ENCODE assay signal across 8 mouse cellular contexts in the genomic region with DNA sequence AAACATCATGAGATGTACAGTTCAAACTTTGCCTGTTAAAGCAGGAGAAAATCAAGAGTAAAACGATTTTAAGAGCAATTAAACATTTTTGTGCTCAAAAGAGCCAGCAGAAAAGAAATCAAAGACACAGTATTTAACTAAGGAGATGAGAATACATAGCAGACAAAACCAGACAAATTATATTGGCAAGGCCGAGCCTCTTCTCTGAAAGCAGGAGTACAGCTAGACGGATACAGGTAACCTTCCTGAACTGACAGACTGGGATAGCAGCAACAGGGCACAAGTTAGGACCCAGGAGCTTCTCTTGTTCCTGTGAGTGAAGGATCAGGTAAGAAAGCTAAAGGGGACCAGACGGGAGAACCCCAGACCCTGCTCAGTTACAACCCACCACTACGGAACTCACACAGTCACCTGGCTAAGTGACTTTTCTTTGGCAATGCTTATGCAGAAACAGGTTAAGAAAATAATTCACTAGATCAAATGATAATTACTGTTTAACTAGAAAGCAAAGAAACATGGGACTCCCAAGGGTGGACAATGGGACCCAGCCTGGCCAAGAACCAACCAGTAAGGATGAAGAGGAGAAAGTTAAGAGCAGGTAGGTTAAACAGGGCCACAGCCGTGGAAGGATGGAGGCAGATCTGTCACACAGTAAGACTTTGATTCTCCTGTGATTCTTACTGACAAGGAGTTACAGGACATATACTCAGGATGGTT. TPM values are rescaled to one million over a fixed set of nuclear protein-coding genes. Genes with fewer than 3 reads are reported as not detected.
DNase-seq lines count a peak whose midpoint lies in the region; ATAC-seq and TF ChIP-seq lines count a peak whose summit lies in the region.
"Not testable (repeated sequence)": the region's sequence is repeated elsewhere in the genome, so short reads cannot be mapped to it uniquely, and the experiment has no call there.

No protein-coding gene starts in this region.

- not testable (repeated sequence) for H3K9me3 ChIP-seq in ES-Bruce4 (replicated peaks; ENCODE audit: control insufficient read depth, insufficient read depth, low read length, poor library complexity, severe bottlenecking); forebrain, embryonic 10.5 days; heart, embryonic 12.5 days (replicated peaks); hindbrain, embryonic 16.5 days (ENCODE audit: control insufficient read depth, low read length); kidney, embryonic 15.5 days (replicated peaks); liver, embryonic 11.5 days (ENCODE audit: control insufficient read depth, low read length); midbrain, embryonic 11.5 days (ENCODE audit: control insufficient read depth, low read length); neural tube, embryonic 15.5 days (replicated peaks)

- TF ChIP-seq EP300 in ES-Bruce4 (IDR thresholded peaks at IDR 0.05; ENCODE audit: insufficient read depth, low read depth, low read length) = not testable (repeated sequence)

- peak overlapping the region; percentile 59 for H3K4me2 ChIP-seq in heart, embryonic 12.5 days
- H3K4me2 ChIP-seq in hindbrain, embryonic 16.5 days (ENCODE audit: low read length) = peak overlapping the region; percentile 49
- H3K4me2 ChIP-seq in kidney, embryonic 15.5 days = peak overlapping the region; percentile 51
- peak overlapping the region; percentile 53 for H3K4me2 ChIP-seq in liver, embryonic 11.5 days
- peak overlapping the region; percentile 39 for H3K4me2 ChIP-seq in midbrain, embryonic 11.5 days
- H3K4me2 ChIP-seq in neural tube, embryonic 15.5 days = peak overlapping the region; percentile 52

- H3K4me1 ChIP-seq in ES-Bruce4 (ENCODE audit: control insufficient read depth, insufficient read depth, low read length); forebrain, embryonic 10.5 days; heart, embryonic 12.5 days (replicated peaks); hindbrain, embryonic 16.5 days (ENCODE audit: control insufficient read depth, insufficient read depth, low read depth, low read length); kidney, embryonic 15.5 days; liver, embryonic 11.5 days (replicated peaks; ENCODE audit: control insufficient read depth, insufficient read depth, low read length); midbrain, embryonic 11.5 days (ENCODE audit: control insufficient read depth, insufficient read depth, low read length); neural tube, embryonic 15.5 days: not testable (repeated sequence)

- H3K36me3 ChIP-seq in ES-Bruce4 (ENCODE audit: control insufficient read depth, insufficient read depth, low read length, poor library complexity, severe bottlenecking); heart, embryonic 12.5 days; hindbrain, embryonic 16.5 days (ENCODE audit: control insufficient read depth, insufficient read depth, low read length); kidney, embryonic 15.5 days; liver, embryonic 11.5 days (ENCODE audit: control insufficient read depth, insufficient read depth, low read length); midbrain, embryonic 11.5 days (ENCODE audit: control insufficient read depth, insufficient read depth, low read length); neural tube, embryonic 15.5 days: not testable (repeated sequence)
- peaks cover 21% of the 10 kb centered on the region for H3K36me3 ChIP-seq in forebrain, embryonic 10.5 days (replicated peaks)

- TF ChIP-seq CTCF in ES-Bruce4 (IDR thresholded peaks at IDR 0.05; ENCODE audit: low read depth, low read length) = not testable (repeated sequence)

- H3K27ac ChIP-seq in ES-Bruce4 (ENCODE audit: insufficient read depth, low read length); forebrain, embryonic 10.5 days; heart, embryonic 12.5 days (ENCODE audit: poor library complexity, severe bottlenecking); hindbrain, embryonic 16.5 days (ENCODE audit: low read depth, low read length); kidney, embryonic 15.5 days; liver, embryonic 11.5 days (ENCODE audit: low read depth, low read length); midbrain, embryonic 11.5 days (ENCODE audit: low read depth, low read length); neural tube, embryonic 15.5 days (replicated peaks): not testable (repeated sequence)

- not testable (repeated sequence) for TF ChIP-seq POLR2A in ES-Bruce4 (IDR thresholded peaks at IDR 0.05; ENCODE audit: insufficient read depth, low read length)

- WGBS in forebrain, embryonic 10.5 days = 62% methylated on average over 5 of the region's 6 CpGs
- WGBS in heart, embryonic 12.5 days = 64% methylated on average over 5 of the region's 6 CpGs
- WGBS in hindbrain, embryonic 16.5 days = 89% methylated on average over 3 of the region's 6 CpGs
- WGBS in kidney, embryonic 15.5 days = 61% methylated on average over 5 of the region's 6 CpGs
- 82% methylated on average over 3 of the region's 6 CpGs for WGBS in liver, embryonic 11.5 days
- 61% methylated on average over 4 of the region's 6 CpGs for WGBS in midbrain, embryonic 11.5 days
- WGBS in neural tube, embryonic 15.5 days = 65% methylated on average over 5 of the region's 6 CpGs

- ATAC-seq in heart, embryonic 12.5 days (ENCODE audit: insufficient number of reproducible peaks, low FRiP score); hindbrain, embryonic 16.5 days; kidney, embryonic 15.5 days (replicated peaks; ENCODE audit: low FRiP score); liver, embryonic 11.5 days (replicated peaks; ENCODE audit: low FRiP score); midbrain, embryonic 11.5 days (ENCODE audit: low FRiP score); neural tube, embryonic 15.5 days (ENCODE audit: low FRiP score): not testable (repeated sequence)

- peak overlapping the region; percentile 99 for H3K9ac ChIP-seq in ES-Bruce4 (ENCODE audit: low read depth, poor library complexity, severe bottlenecking)
- H3K9ac ChIP-seq in heart, embryonic 12.5 days; hindbrain, embryonic 16.5 days (ENCODE audit: low read depth, low read length); kidney, embryonic 15.5 days; liver, embryonic 11.5 days (ENCODE audit: low read depth, low read length); midbrain, embryonic 11.5 days (ENCODE audit: low read length); neural tube, embryonic 15.5 days (replicated peaks): not testable (repeated sequence)

- H3K4me3 ChIP-seq in ES-Bruce4 (ENCODE audit: low read depth, low read length) = peak overlapping the region; percentile 58
- H3K4me3 ChIP-seq in forebrain, embryonic 10.5 days = peak overlapping the region; percentile 59
- H3K4me3 ChIP-seq in heart, embryonic 12.5 days = peak overlapping the region; percentile 74
- peak overlapping the region; percentile 47 for H3K4me3 ChIP-seq in hindbrain, embryonic 16.5 days (ENCODE audit: low read length)
- peak overlapping the region; percentile 54 for H3K4me3 ChIP-seq in kidney, embryonic 15.5 days (replicated peaks)
- H3K4me3 ChIP-seq in liver, embryonic 11.5 days (ENCODE audit: low read depth, low read length) = peak overlapping the region; percentile 54
- peak overlapping the region; percentile 49; the same call in 1 of the 2 replicates for H3K4me3 ChIP-seq in midbrain, embryonic 11.5 days (ENCODE audit: low read depth, low read length)
- H3K4me3 ChIP-seq in neural tube, embryonic 15.5 days (replicated peaks) = peak overlapping the region; percentile 49

- DNase-seq in forebrain, embryonic 10.5 days (ENCODE audit: extremely low spot score, low spot score); liver, embryonic 11.5 days (ENCODE audit: low spot score); midbrain, embryonic 11.5 days (ENCODE audit: low spot score, missing footprints): not testable (repeated sequence)

- H3K27me3 ChIP-seq in ES-Bruce4 (ENCODE audit: control insufficient read depth, insufficient read depth, low read length, poor library complexity, severe bottlenecking); forebrain, embryonic 10.5 days (ENCODE audit: poor library complexity, severe bottlenecking); heart, embryonic 12.5 days (replicated peaks); hindbrain, embryonic 16.5 days (replicated peaks; ENCODE audit: control insufficient read depth, insufficient read depth, low read length); kidney, embryonic 15.5 days; liver, embryonic 11.5 days (replicated peaks; ENCODE audit: control insufficient read depth, insufficient read depth, low read length); midbrain, embryonic 11.5 days (ENCODE audit: control insufficient read depth, insufficient read depth, low read length); neural tube, embryonic 15.5 days (replicated peaks): not testable (repeated sequence)

RNA-seq across cellular contexts. Expression of a gene that starts 1.3 kb away (rescaled TPM):
- polyA plus RNA-seq in ES-Bruce4 (2011; ENCODE audit: insufficient read depth, insufficient read length, low read depth, missing spikeins) = 46.6 and 48.5 TPM in 2 replicates
- polyA plus RNA-seq in forebrain, embryonic 10.5 days (2016; fragmentation: Nextera tagmentation; extraction: Ambion mirVana) = 52.0 and 53.4 TPM in 2 replicates
- 28.8 and 29.2 TPM in 2 replicates for polyA plus RNA-seq in heart, embryonic 12.5 days (2016; fragmentation: Nextera tagmentation; extraction: Ambion mirVana)
- polyA plus RNA-seq in hindbrain, embryonic 16.5 days (2015; fragmentation: Nextera tagmentation; extraction: Ambion mirVana) = 50.3 and 51.4 TPM in 2 replicates
- polyA plus RNA-seq in kidney, embryonic 15.5 days (2015; fragmentation: Nextera tagmentation; extraction: Ambion mirVana) = 53.5 and 56.3 TPM in 2 replicates
- polyA plus RNA-seq in liver, embryonic 11.5 days (2014; fragmentation: Nextera tagmentation; extraction: Ambion mirVana) = 36.4 TPM in 2 replicates
- 56.2 and 60.5 TPM in 2 replicates for polyA plus RNA-seq in midbrain, embryonic 11.5 days (2014; fragmentation: Nextera tagmentation; extraction: Ambion mirVana)
- polyA plus RNA-seq in neural tube, embryonic 15.5 days (2015; fragmentation: Nextera tagmentation; extraction: Ambion mirVana) = 54.5 and 55.6 TPM in 2 replicates

RNA-seq across cellular contexts. Expression of a gene that starts 10.7 kb away (rescaled TPM):
- polyA plus RNA-seq in ES-Bruce4 (2011; ENCODE audit: insufficient read depth, insufficient read length, low read depth, missing spikeins) = 74.7 and 79.9 TPM in 2 replicates
- polyA plus RNA-seq in forebrain, embryonic 10.5 days (2016; fragmentation: Nextera tagmentation; extraction: Ambion mirVana) = 114 and 121 TPM in 2 replicates
- 227 and 228 TPM in 2 replicates for polyA plus RNA-seq in heart, embryonic 12.5 days (2016; fragmentation: Nextera tagmentation; extraction: Ambion mirVana)
- 121 and 138 TPM in 2 replicates for polyA plus RNA-seq in hindbrain, embryonic 16.5 days (2015; fragmentation: Nextera tagmentation; extraction: Ambion mirVana)
- polyA plus RNA-seq in kidney, embryonic 15.5 days (2015; fragmentation: Nextera tagmentation; extraction: Ambion mirVana) = 287 and 291 TPM in 2 replicates
- 138 and 150 TPM in 2 replicates for polyA plus RNA-seq in liver, embryonic 11.5 days (2014; fragmentation: Nextera tagmentation; extraction: Ambion mirVana)
- polyA plus RNA-seq in midbrain, embryonic 11.5 days (2014; fragmentation: Nextera tagmentation; extraction: Ambion mirVana) = 106 and 115 TPM in 2 replicates
- polyA plus RNA-seq in neural tube, embryonic 15.5 days (2015; fragmentation: Nextera tagmentation; extraction: Ambion mirVana) = 87.4 and 127 TPM in 2 replicates

RNA-seq across cellular contexts. Expression of a gene that starts 11.2 kb away (rescaled TPM):
- polyA plus RNA-seq in ES-Bruce4 (2011; ENCODE audit: insufficient read depth, insufficient read length, low read depth, missing spikeins) = 14.7 and 17.7 TPM in 2 replicates
- 37.0 and 37.4 TPM in 2 replicates for polyA plus RNA-seq in forebrain, embryonic 10.5 days (2016; fragmentation: Nextera tagmentation; extraction: Ambion mirVana)
- 54.5 and 58.5 TPM in 2 replicates for polyA plus RNA-seq in heart, embryonic 12.5 days (2016; fragmentation: Nextera tagmentation; extraction: Ambion mirVana)
- 61.3 and 63.2 TPM in 2 replicates for polyA plus RNA-seq in hindbrain, embryonic 16.5 days (2015; fragmentation: Nextera tagmentation; extraction: Ambion mirVana)
- polyA plus RNA-seq in kidney, embryonic 15.5 days (2015; fragmentation: Nextera tagmentation; extraction: Ambion mirVana) = 45.5 and 47.8 TPM in 2 replicates
- polyA plus RNA-seq in liver, embryonic 11.5 days (2014; fragmentation: Nextera tagmentation; extraction: Ambion mirVana) = 28.1 and 29.6 TPM in 2 replicates
- 45.7 and 48.2 TPM in 2 replicates for polyA plus RNA-seq in midbrain, embryonic 11.5 days (2014; fragmentation: Nextera tagmentation; extraction: Ambion mirVana)
- polyA plus RNA-seq in neural tube, embryonic 15.5 days (2015; fragmentation: Nextera tagmentation; extraction: Ambion mirVana) = 56.4 and 57.7 TPM in 2 replicates

RNA-seq across cellular contexts. Expression of a gene that starts 19.0 kb away (rescaled TPM):
- not detected in 2 replicates for polyA plus RNA-seq in ES-Bruce4 (2011; ENCODE audit: insufficient read depth, insufficient read length, low read depth, missing spikeins)
- polyA plus RNA-seq in forebrain, embryonic 10.5 days (2016; fragmentation: Nextera tagmentation; extraction: Ambion mirVana) = 0.31 TPM in 1 of 2 replicates, not detected in the other
- 0.17 and 0.19 TPM in 2 replicates for polyA plus RNA-seq in heart, embryonic 12.5 days (2016; fragmentation: Nextera tagmentation; extraction: Ambion mirVana)
- 0.35 and 0.62 TPM in 2 replicates for polyA plus RNA-seq in hindbrain, embryonic 16.5 days (2015; fragmentation: Nextera tagmentation; extraction: Ambion mirVana)
- 0.14 and 0.68 TPM in 2 replicates for polyA plus RNA-seq in kidney, embryonic 15.5 days (2015; fragmentation: Nextera tagmentation; extraction: Ambion mirVana)
- polyA plus RNA-seq in liver, embryonic 11.5 days (2014; fragmentation: Nextera tagmentation; extraction: Ambion mirVana) = 0.12 TPM in 1 of 2 replicates, not detected in the other
- 0.15 and 0.44 TPM in 2 replicates for polyA plus RNA-seq in midbrain, embryonic 11.5 days (2014; fragmentation: Nextera tagmentation; extraction: Ambion mirVana)
- polyA plus RNA-seq in neural tube, embryonic 15.5 days (2015; fragmentation: Nextera tagmentation; extraction: Ambion mirVana) = 0.23 and 0.28 TPM in 2 replicates
